Mouse (Mus musculus) heart, adult 2 months (tissue): ENCODE measurements around the gene Olfr575.

ENCODE experiments used
- CTCF ChIP-seq: fragments of 200-600 bp; IDR thresholded peaks from 2 replicates; pipeline ENCODE4 v1.8.1; 2022; ENCODE audit warnings: antibody characterized with exemption, mild to moderate bottlenecking, moderate library complexity
- POLR2A ChIP-seq: fragments of 200-500 bp; IDR thresholded peaks from 2 replicates; pipeline ENCODE4 v1.6.1; 2011; ENCODE audit warnings: mild to moderate bottlenecking, low read depth, low read length, control low read depth; ENCODE audit not compliant: insufficient read depth

- TF ChIP-seq CTCF (no peak), POLR2A (no peak)
These were observed 17.3 kb upstream of the Olfr575 start, which contains the start of gene Olfr577 for GRCm38 (mm10) chr7:102975843-102976242.
